Mouse (Mus musculus): Measurements from ENCODE around the gene Ccin. TPM values are rescaled to one million over a fixed set of nuclear protein-coding genes. Genes with fewer than 3 reads are reported as not detected.

Gene Ccin
- polyA plus RNA-seq, 1 experiment from 2014 or later: not detected

GRCm38 (mm10) chr4:43978521-43979443, 4.5 kb upstream of the Ccin start:
- Histone ChIP-seq H3K27me3 (no peaks in the 10 kb centered on the region), H3K4me3 (no peak overlapping the region), H3K4me2 (no peak overlapping the region), H3K27ac (replicated peaks) (peak overlapping the region; percentile 56), H3K9me3 (no peaks in the 10 kb centered on the region), H3K4me1 (replicated peaks) (peaks cover 29% of the 10 kb centered on the region), H3K9ac (no peak overlapping the region), H3K36me3 (no peaks in the 10 kb centered on the region)
- ATAC-seq (ENCODE audit: low FRiP score, low read depth): no peak
- whole genome bisulfite sequencing: 28% methylated on average over 17 of the region's 17 CpGs

GRCm38 (mm10) chr4:43979746-43980145, 3.5 kb upstream of the Ccin start:
- peak; percentile 52 for ATAC-seq (ENCODE audit: low FRiP score, low read depth)
- 52% methylated on average over 3 of the region's 3 CpGs for WGBS
- no peaks in the 10 kb centered on the region for H3K36me3 ChIP-seq
- no peak overlapping the region for H3K4me2 ChIP-seq
- H3K27ac ChIP-seq (replicated peaks): peak overlapping the region; percentile 56; the same call in 1 of the 2 replicates
- H3K9ac ChIP-seq: no peak overlapping the region
- no peaks in the 10 kb centered on the region for H3K27me3 ChIP-seq
- peaks cover 28% of the 10 kb centered on the region for H3K4me1 ChIP-seq (replicated peaks)
- no peaks in the 10 kb centered on the region for H3K9me3 ChIP-seq
- H3K4me3 ChIP-seq: no peak overlapping the region

DNA sequence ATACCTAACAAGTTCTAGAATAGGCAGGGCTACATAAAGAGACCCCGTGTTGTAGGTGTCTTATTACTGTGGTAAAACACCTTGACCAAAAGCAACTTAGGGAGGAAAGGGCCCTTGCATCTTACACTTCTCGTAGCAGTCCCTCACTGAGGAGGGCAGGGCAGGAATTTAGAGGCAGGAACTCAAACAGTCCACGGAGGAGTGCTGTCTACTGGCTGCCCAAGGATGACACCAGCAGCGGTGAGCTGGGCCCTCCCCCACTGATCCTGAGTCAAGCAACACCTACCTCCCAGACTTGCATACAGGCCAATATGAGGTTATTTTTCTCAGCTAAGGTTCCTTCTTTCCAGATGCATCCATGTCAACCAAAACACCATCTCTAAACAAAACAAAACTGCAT, 3.0 kb upstream of the Ccin start:
- Histone ChIP-seq H3K4me3 (no peak overlapping the region), H3K27me3 (no peaks in the 10 kb centered on the region), H3K4me1 (replicated peaks) (peaks cover 28% of the 10 kb centered on the region), H3K27ac (replicated peaks) (no peak overlapping the region), H3K9ac (no peak overlapping the region), H3K36me3 (no peaks in the 10 kb centered on the region), H3K9me3 (no peaks in the 10 kb centered on the region), H3K4me2 (no peak overlapping the region)
- WGBS: 86% methylated on average over 4 of the region's 4 CpGs
- no peak for ATAC-seq (ENCODE audit: low FRiP score, low read depth)

DNA sequence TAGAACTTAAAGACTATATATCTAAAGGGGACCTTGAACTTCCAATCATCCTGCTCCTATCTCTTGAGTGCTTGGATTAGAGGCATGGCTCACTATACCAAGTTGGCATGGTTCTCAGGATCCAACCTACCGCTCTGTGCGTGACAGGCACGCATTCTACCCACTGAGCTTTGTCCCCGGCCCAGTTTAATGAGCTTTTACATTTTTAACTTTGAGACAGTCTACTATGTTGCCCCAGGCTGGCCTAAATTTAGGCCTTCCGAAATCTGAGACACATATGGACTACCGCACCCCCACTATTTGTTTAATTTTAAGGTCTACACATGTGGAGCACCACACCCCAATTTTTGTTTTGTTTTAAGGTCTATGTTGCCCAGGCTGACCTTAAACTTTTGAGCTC, 2.4 kb upstream of the Ccin start:
- Histone ChIP-seq H3K9me3 (no peaks in the 10 kb centered on the region), H3K27me3 (no peaks in the 10 kb centered on the region)

DNA sequence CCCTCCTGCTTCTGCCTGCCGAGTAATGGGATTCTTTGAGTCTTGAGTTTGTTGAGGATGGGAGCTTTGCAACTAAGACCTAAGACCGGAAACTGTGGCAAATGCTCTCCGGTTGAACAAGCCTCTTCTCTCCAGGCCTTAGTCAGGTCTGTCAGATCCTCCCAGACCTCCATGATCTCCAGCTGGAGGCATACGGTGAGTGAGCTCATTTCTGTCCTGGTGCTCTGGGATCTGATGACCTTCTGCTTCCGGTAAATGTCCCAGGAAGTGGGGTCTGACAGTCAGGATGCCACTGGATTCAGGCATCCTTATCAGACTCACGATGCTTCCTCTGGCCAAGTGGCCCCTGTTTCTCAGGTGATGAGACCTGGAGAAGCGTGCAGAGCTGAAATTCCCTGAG, 2.0 kb upstream of the Ccin start:
- 93% methylated on average over 7 of the region's 7 CpGs for WGBS
- Histone ChIP-seq H3K27ac (replicated peaks) (no peak overlapping the region), H3K4me1 (replicated peaks) (peaks cover 28% of the 10 kb centered on the region), H3K9ac (no peak overlapping the region), H3K9me3 (no peaks in the 10 kb centered on the region), H3K4me2 (no peak overlapping the region), H3K4me3 (no peak overlapping the region), H3K27me3 (no peaks in the 10 kb centered on the region), H3K36me3 (no peaks in the 10 kb centered on the region)
- ATAC-seq (ENCODE audit: low FRiP score, low read depth): no peak

More for the DNA sequence above, 2.4 kb upstream of the Ccin start:
- no peaks in the 10 kb centered on the region for H3K36me3 ChIP-seq
- 96% methylated on average over 6 of the region's 6 CpGs for WGBS
- H3K4me2 ChIP-seq: no peak overlapping the region
- H3K4me1 ChIP-seq (replicated peaks): peaks cover 28% of the 10 kb centered on the region
- no peak overlapping the region for H3K9ac ChIP-seq
- ATAC-seq (ENCODE audit: low FRiP score, low read depth): no peak
- no peak overlapping the region for H3K27ac ChIP-seq (replicated peaks)
- H3K4me3 ChIP-seq: no peak overlapping the region

DNA sequence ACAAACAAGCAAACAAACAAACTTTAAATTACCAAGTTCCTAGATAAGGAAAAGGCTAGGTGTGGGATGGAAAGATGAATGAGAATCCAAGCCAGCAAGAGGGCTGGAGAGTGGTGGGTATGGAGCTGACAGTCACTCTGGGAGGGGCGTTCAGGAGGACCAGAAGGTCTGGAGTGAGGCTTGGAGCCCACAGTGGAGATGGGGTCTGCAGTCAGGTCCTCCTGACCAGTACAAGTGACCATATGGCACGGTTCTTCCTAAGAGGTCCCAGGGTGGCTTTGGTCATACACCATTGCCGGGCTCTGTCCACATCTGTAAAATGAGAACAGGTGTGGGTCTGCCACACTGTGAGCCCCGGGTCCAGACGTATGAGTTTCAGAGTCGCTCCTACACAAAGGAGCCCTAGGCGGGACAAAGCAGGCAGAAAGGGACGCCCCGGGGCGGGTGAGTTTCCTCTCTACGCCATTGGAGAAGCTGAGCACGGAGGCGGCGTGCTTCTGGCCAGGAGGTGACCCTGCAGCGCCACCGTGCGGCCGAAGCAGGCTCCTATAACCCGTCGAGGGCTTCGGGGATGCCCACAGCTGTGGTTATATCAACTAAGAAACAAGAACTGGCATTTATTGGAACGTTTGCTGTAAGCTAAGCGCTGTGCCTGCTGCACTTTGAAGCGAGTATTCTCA, 1.1 kb upstream of the Ccin start:
- Histone ChIP-seq H3K9ac (peak overlapping the region; percentile 35), H3K4me1 (replicated peaks) (peaks cover 28% of the 10 kb centered on the region), H3K4me2 (peak overlapping the region; percentile 63), H3K9me3 (no peaks in the 10 kb centered on the region), H3K4me3 (peak overlapping the region; percentile 33), H3K36me3 (no peaks in the 10 kb centered on the region), H3K27me3 (no peaks in the 10 kb centered on the region), H3K27ac (replicated peaks) (0 out of 2 replicates have a peak overlapping the region, but pooled peaks have one; percentile 23)
- peak; percentile 95 for ATAC-seq (ENCODE audit: low FRiP score, low read depth)
- WGBS: 2% methylated on average over 24 of the region's 24 CpGs

DNA sequence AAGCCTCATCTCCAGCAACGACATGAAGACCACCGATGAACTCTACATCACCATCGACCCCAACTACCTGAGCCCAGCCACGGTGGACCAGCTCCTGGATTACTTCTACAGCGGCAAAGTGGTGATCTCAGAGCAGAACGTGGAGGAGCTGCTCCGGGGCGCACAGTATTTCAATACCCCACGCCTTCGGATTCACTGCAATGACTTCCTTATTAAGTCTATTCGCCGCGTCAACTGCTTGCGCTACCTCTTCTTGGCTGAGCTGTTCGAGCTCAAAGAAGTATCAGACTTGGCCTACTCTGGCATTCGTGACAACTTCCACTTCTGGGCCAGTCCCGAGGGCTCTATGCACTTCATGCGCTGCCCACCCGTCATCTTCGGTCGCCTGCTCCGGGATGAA, 473 bp downstream of the Ccin start:
- Histone ChIP-seq H3K4me1 (replicated peaks) (peaks cover 19% of the 10 kb centered on the region), H3K27me3 (no peaks in the 10 kb centered on the region), H3K9ac (no peak overlapping the region), H3K4me2 (no peak overlapping the region), H3K36me3 (no peaks in the 10 kb centered on the region), H3K9me3 (no peaks in the 10 kb centered on the region), H3K27ac (replicated peaks) (no peak overlapping the region), H3K4me3 (no peak overlapping the region)
- no peak for ATAC-seq (ENCODE audit: low FRiP score, low read depth)
- 95% methylated on average over 22 of the region's 22 CpGs for WGBS

GRCm38 (mm10) chr4:43984326-43984725, 1.0 kb downstream of the Ccin start:
- WGBS: 94% methylated on average over 19 of the region's 19 CpGs
- Histone ChIP-seq H3K9me3 (no peaks in the 10 kb centered on the region), H3K4me3 (no peak overlapping the region), H3K4me2 (no peak overlapping the region), H3K36me3 (no peaks in the 10 kb centered on the region), H3K4me1 (replicated peaks) (peaks cover 13% of the 10 kb centered on the region), H3K27me3 (no peaks in the 10 kb centered on the region), H3K9ac (no peak overlapping the region), H3K27ac (replicated peaks) (no peak overlapping the region)
- no peak for ATAC-seq (ENCODE audit: low FRiP score, low read depth)

DNA sequence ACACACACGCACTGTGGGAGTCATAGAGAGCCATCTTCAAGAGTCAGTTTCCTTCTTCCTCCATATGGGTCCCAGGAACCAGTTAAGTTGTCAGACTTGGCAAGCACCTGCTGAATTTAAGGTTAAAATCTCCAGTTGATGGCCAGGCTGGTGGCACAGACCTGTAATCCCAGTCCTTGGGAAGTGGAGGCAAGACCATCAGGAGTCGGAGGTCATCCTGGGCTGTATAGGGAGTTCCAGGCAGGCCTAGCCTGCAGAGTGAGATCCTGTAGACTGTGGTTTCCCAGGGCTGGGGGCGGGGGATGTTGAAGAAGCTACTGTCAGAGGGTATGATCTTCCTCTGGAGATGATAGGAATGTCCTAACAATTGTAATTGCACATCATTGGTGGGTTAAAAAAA, 5.7 kb downstream of the Ccin start:
- no peak overlapping the region for H3K27ac ChIP-seq (replicated peaks)
- H3K4me2 ChIP-seq: no peak overlapping the region
- H3K4me3 ChIP-seq: no peak overlapping the region
- no peak overlapping the region for H3K9ac ChIP-seq
- 86% methylated on average over 3 of the region's 3 CpGs for WGBS
- H3K9me3 ChIP-seq: no peaks in the 10 kb centered on the region
- H3K27me3 ChIP-seq: no peaks in the 10 kb centered on the region
- no peaks in the 10 kb centered on the region for H3K4me1 ChIP-seq (replicated peaks)
- ATAC-seq (ENCODE audit: low FRiP score, low read depth): no peak
- no peaks in the 10 kb centered on the region for H3K36me3 ChIP-seq

- Histone ChIP-seq H3K27me3 (no peaks in the 10 kb centered on the region), H3K27ac (replicated peaks) (no peak overlapping the region), H3K9me3 (no peaks in the 10 kb centered on the region), H3K9ac (no peak overlapping the region), H3K36me3 (no peaks in the 10 kb centered on the region), H3K4me2 (no peak overlapping the region), H3K4me1 (replicated peaks) (no peaks in the 10 kb centered on the region), H3K4me3 (no peak overlapping the region)
- ATAC-seq (ENCODE audit: low FRiP score, low read depth): no peak
- 95% methylated on average over 11 of the region's 11 CpGs for WGBS
Observed at GRCm38 (mm10) chr4:43993072-43993471, 9.8 kb downstream of the Ccin start.

DNA sequence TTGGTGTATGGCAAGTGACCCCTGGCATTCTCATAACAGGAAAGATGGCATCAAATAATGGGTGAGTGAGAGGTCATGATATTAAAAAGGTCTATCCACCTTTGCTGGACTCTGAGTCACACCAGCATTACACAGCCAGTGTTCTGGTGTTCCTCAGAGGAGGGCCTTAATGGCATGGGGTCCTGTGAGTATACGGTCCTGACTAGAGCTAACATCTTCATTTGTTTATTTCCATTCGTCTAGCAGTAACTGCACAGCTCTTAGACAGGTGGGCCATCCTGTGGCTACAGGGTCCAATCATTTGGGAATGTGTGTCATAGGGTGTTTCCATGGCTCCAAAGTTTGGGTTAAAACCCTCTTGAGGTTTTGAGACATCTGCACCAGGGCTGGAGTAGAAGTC, 11.1 kb downstream of the Ccin start:
- 86% methylated on average over 2 of the region's 2 CpGs for whole genome bisulfite sequencing
- Histone ChIP-seq H3K27me3 (no peaks in the 10 kb centered on the region), H3K27ac (replicated peaks) (no peak overlapping the region)

GRCm38 (mm10) chr4:44003622-44004021, 20.3 kb downstream of the Ccin start:
- no peak overlapping the region for H3K4me3 ChIP-seq
- WGBS: 83% methylated on average over 6 of the region's 6 CpGs
- H3K9ac ChIP-seq: no peak overlapping the region
- H3K27ac ChIP-seq (replicated peaks): no peak overlapping the region
- no peaks in the 10 kb centered on the region for H3K4me1 ChIP-seq (replicated peaks)
- no peak overlapping the region for H3K4me2 ChIP-seq
- H3K27me3 ChIP-seq: no peaks in the 10 kb centered on the region
- H3K36me3 ChIP-seq: no peaks in the 10 kb centered on the region
- ATAC-seq (ENCODE audit: low FRiP score, low read depth): no peak
- no peaks in the 10 kb centered on the region for H3K9me3 ChIP-seq

More for the DNA sequence above, 11.1 kb downstream of the Ccin start:
- no peak overlapping the region for H3K4me3 ChIP-seq
- no peak overlapping the region for H3K9ac ChIP-seq
- H3K9me3 ChIP-seq: no peaks in the 10 kb centered on the region
- H3K36me3 ChIP-seq: no peaks in the 10 kb centered on the region
- no peak for ATAC-seq (ENCODE audit: low FRiP score, low read depth)
- H3K4me1 ChIP-seq (replicated peaks): no peaks in the 10 kb centered on the region
- no peak overlapping the region for H3K4me2 ChIP-seq

Data from hindbrain, embryonic 15.5 days (tissue).